Mouse (Mus musculus): ENCODE results near the gene Eaf1.

Eaf1 gene

GRCm38 (mm10) chr14:31510322-31510721 lies 16.1 kb downstream of the Eaf1 start:
- DNase-seq, result no peak

- DNase-seq, result no peak
These were observed 21.7 kb downstream of the Eaf1 start for GRCm38 (mm10) chr14:31515895-31516294.

- no peak for DNase-seq
These were observed 25.0 kb downstream of the Eaf1 start for GRCm38 (mm10) chr14:31519165-31519564.

GRCm38 (mm10) chr14:31521318-31521717 lies 27.1 kb downstream of the Eaf1 start:
- DNase-seq, result no peak

- DNase-seq, result no peak
These were observed 31.0 kb downstream of the Eaf1 start for GRCm38 (mm10) chr14:31525040-31525810.

GRCm38 (mm10) chr14:31530847-31531246 lies 36.6 kb downstream of the Eaf1 start:
- DNase-seq, result no peak

- DNase-seq, result no peak
These were observed 37.4 kb downstream of the Eaf1 start for GRCm38 (mm10) chr14:31531506-31532148.

- no peak for DNase-seq
These were observed 38.5 kb downstream of the Eaf1 start for GRCm38 (mm10) chr14:31532656-31533055.

GRCm38 (mm10) chr14:31537298-31537697 lies 43.1 kb downstream of the Eaf1 start:
- no peak for DNase-seq

GRCm38 (mm10) chr14:31543885-31544442 lies 49.8 kb downstream of the Eaf1 start:
- DNase-seq, result no peak

- no peak for DNase-seq
These were observed 60.8 kb downstream of the Eaf1 start for GRCm38 (mm10) chr14:31555021-31555420.

GRCm38 (mm10) chr14:31555963-31556434 lies 61.8 kb downstream of the Eaf1 start:
- peak; percentile 15 for DNase-seq

- no peak for DNase-seq
These were observed 62.5 kb downstream of the Eaf1 start for GRCm38 (mm10) chr14:31556526-31557260.

GRCm38 (mm10) chr14:31557273-31557672 lies 63.1 kb downstream of the Eaf1 start:
- no peak for DNase-seq

GRCm38 (mm10) chr14:31557784-31558183 lies 63.6 kb downstream of the Eaf1 start:
- DNase-seq, result no peak

GRCm38 (mm10) chr14:31559216-31559615 lies 65.0 kb downstream of the Eaf1 start:
- DNase-seq, result no peak

Data from right cerebral cortex, adult 18-20 months (tissue).